Mouse (Mus musculus) embryonic facial prominence, embryonic 13.5 days (tissue): ENCODE results near the gene Rhd. TPM values are rescaled to one million over a fixed set of nuclear protein-coding genes. Genes with fewer than 3 reads are reported as not detected.
"Not testable (repeated sequence)": the region's sequence is repeated elsewhere in the genome, so short reads cannot be mapped to it uniquely, and the experiment has no call there.

ENCODE experiments used
- ATAC-seq: fragments of 200-750 bp; cut with Nextera tagmentation; 2 replicates; pipeline ENCODE4 v1.8.0; 2017; ENCODE audit warnings: low read depth; ENCODE audit not compliant: insufficient number of reproducible peaks, insufficient read depth, low FRiP score, low TSS enrichment
- H3K27ac ChIP-seq: fragments of 300-500 bp; sonication (generic); 2 replicates; pipeline ENCODE4 v1.5.1; 2015; ENCODE audit warnings: moderate library complexity, mild to moderate bottlenecking, inconsistent platforms
- H3K27me3 ChIP-seq: fragments of 300-500 bp; sonication (generic); 2 replicates; pipeline ENCODE4 v1.6.1; 2015; ENCODE audit warnings: mild to moderate bottlenecking, inconsistent platforms
- H3K36me3 ChIP-seq: fragments of 300-500 bp; sonication (generic); 2 replicates; pipeline ENCODE4 v1.6.1; 2015; ENCODE audit warnings: mild to moderate bottlenecking, inconsistent platforms
- H3K4me1 ChIP-seq: fragments of 300-500 bp; sonication (generic); 2 replicates; pipeline ENCODE4 v1.6.1; 2015; ENCODE audit warnings: inconsistent platforms
- H3K4me2 ChIP-seq: fragments of 300-500 bp; sonication (generic); 2 replicates; pipeline ENCODE4 v1.6.1; 2015; ENCODE audit warnings: moderate library complexity, mild to moderate bottlenecking, inconsistent platforms
- H3K4me3 ChIP-seq: fragments of 300-500 bp; sonication (generic); 2 replicates; pipeline ENCODE4 v1.5.1; 2015; ENCODE audit warnings: mild to moderate bottlenecking, inconsistent platforms
- H3K9ac ChIP-seq: fragments of 300-500 bp; sonication (generic); 2 replicates; pipeline ENCODE4 v1.6.1; 2015; ENCODE audit warnings: mild to moderate bottlenecking, inconsistent platforms
- H3K9me3 ChIP-seq: fragments of 300-500 bp; sonication (generic); 2 replicates; pipeline ENCODE4 v1.6.1; 2016; ENCODE audit warnings: inconsistent platforms
- WGBS: fragments of 180-500 bp; shearing (Covaris S2); methylation state at CpG from one replicate; pipeline ENCODE4 v1.1.7; 2015; ENCODE audit warnings: mixed read lengths; 5-methylcytosine and 5-hydroxymethylcytosine counted together
- polyA plus RNA-seq: library from polyadenylated mRNA; unstranded; fragments of >200 nt; fragmentation: Nextera tagmentation; extraction: Ambion mirVana; gene quantifications from 2 replicates; pipeline ENCODE4 v1.2.1, GENCODE M21; 2015

Gene Rhd
- 2.4 and 6.1 TPM in 2 replicates for polyA plus RNA-seq

GRCm38 (mm10) chr4:134863937-134864729, at the start of gene Rhd:
Gene Rhd (plus strand): TSS chr4:134864536.
- no peak within 1 kb of the TSS for H3K27ac ChIP-seq
- no peak within 1 kb of the TSS for H3K4me3 ChIP-seq
- no peak within 1 kb of the TSS for H3K4me2 ChIP-seq
- H3K27me3 ChIP-seq: peaks cover 13% of the 10 kb centered on the region
- H3K4me1 ChIP-seq: peaks cover 10% of the 10 kb centered on the region
- H3K9me3 ChIP-seq: no peaks in the 10 kb centered on the region
- WGBS: 71% methylated on average over 14 of the region's 14 CpGs
- H3K9ac ChIP-seq: no peak within 1 kb of the TSS; the same call in 1 of the 2 replicates
- H3K36me3 ChIP-seq: no peaks in the 10 kb centered on the region
- ATAC-seq: no peak

GRCm38 (mm10) chr4:134817706-134818105, 46.6 kb upstream of the Rhd start:
- Histone ChIP-seq H3K4me1 (peaks cover 5% of the 10 kb centered on the region; the same call in 1 of the 2 replicates), H3K9me3 (no peaks in the 10 kb centered on the region), H3K27ac (no peak overlapping the region), H3K4me2 (no peak overlapping the region), H3K9ac (no peak overlapping the region), H3K36me3 (peaks cover 24% of the 10 kb centered on the region), H3K4me3 (no peak overlapping the region), H3K27me3 (no peaks in the 10 kb centered on the region)
- no peak for ATAC-seq
- WGBS: 84% methylated on average over 4 of the region's 4 CpGs

- Histone ChIP-seq H3K4me3 (no peak overlapping the region), H3K4me2 (no peak overlapping the region), H3K9me3 (no peaks in the 10 kb centered on the region), H3K4me1 (peaks cover 12% of the 10 kb centered on the region), H3K27ac (no peak overlapping the region), H3K36me3 (peaks cover 24% of the 10 kb centered on the region), H3K9ac (no peak overlapping the region), H3K27me3 (no peaks in the 10 kb centered on the region)
- WGBS: 72% methylated on average over 1 of the region's 1 CpGs
- ATAC-seq: no peak
Observed at GRCm38 (mm10) chr4:134821061-134821460, 43.3 kb upstream of the Rhd start.

- H3K4me1 ChIP-seq: peaks cover 12% of the 10 kb centered on the region
- 0 out of 2 replicates have a peak overlapping the region, but pooled peaks have one; percentile 16 for H3K27ac ChIP-seq
- 64% methylated on average over 2 of the region's 2 CpGs for WGBS
- no peaks in the 10 kb centered on the region for H3K27me3 ChIP-seq
- no peak overlapping the region for H3K4me2 ChIP-seq
- no peak overlapping the region for H3K4me3 ChIP-seq
- H3K9ac ChIP-seq: no peak overlapping the region
- ATAC-seq: no peak
- H3K9me3 ChIP-seq: no peaks in the 10 kb centered on the region
- peaks cover 41% of the 10 kb centered on the region for H3K36me3 ChIP-seq
Observed at GRCm38 (mm10) chr4:134823560-134823959, 40.8 kb upstream of the Rhd start.

GRCm38 (mm10) chr4:134825864-134826263, 38.5 kb upstream of the Rhd start:
- Histone ChIP-seq H3K4me1 (peaks cover 12% of the 10 kb centered on the region), H3K36me3 (peaks cover 55% of the 10 kb centered on the region)
- H3K27ac ChIP-seq, H3K4me3 ChIP-seq, H3K9ac ChIP-seq, H3K4me2 ChIP-seq, ATAC-seq, H3K27me3 ChIP-seq, H3K9me3 ChIP-seq: not testable (repeated sequence)
- WGBS: 97% methylated on average over 11 of the region's 11 CpGs

- Histone ChIP-seq H3K27me3 (no peaks in the 10 kb centered on the region), H3K9me3 (no peaks in the 10 kb centered on the region), H3K36me3 (peaks cover 59% of the 10 kb centered on the region), H3K27ac (no peak overlapping the region), H3K4me1 (peaks cover 12% of the 10 kb centered on the region), H3K4me2 (no peak overlapping the region), H3K9ac (no peak overlapping the region), H3K4me3 (no peak overlapping the region)
- ATAC-seq: no peak
Observed at GRCm38 (mm10) chr4:134826348-134826747, 38.0 kb upstream of the Rhd start.

- no peak for ATAC-seq
Observed at GRCm38 (mm10) chr4:134827806-134828205, 36.5 kb upstream of the Rhd start.

GRCm38 (mm10) chr4:134831934-134832333, 32.4 kb upstream of the Rhd start:
- peaks cover 65% of the 10 kb centered on the region for H3K36me3 ChIP-seq
- 86% methylated on average over 3 of the region's 3 CpGs for WGBS
- ATAC-seq: no peak

More at GRCm38 (mm10) chr4:134827806-134828205, 36.5 kb upstream of the Rhd start:
- 93% methylated on average over 11 of the region's 11 CpGs for WGBS
- peaks cover 7% of the 10 kb centered on the region; the same call in 1 of the 2 replicates for H3K4me1 ChIP-seq
- H3K4me3 ChIP-seq: no peak overlapping the region
- no peaks in the 10 kb centered on the region for H3K9me3 ChIP-seq
- peaks cover 70% of the 10 kb centered on the region for H3K36me3 ChIP-seq
- no peak overlapping the region for H3K4me2 ChIP-seq
- H3K9ac ChIP-seq: no peak overlapping the region
- no peaks in the 10 kb centered on the region for H3K27me3 ChIP-seq
- no peak overlapping the region for H3K27ac ChIP-seq

GRCm38 (mm10) chr4:134835486-134835885, 28.9 kb upstream of the Rhd start:
- H3K9me3 ChIP-seq: no peaks in the 10 kb centered on the region
- H3K36me3 ChIP-seq: peaks cover 40% of the 10 kb centered on the region
- 88% methylated on average over 4 of the region's 4 CpGs for WGBS
- H3K4me3 ChIP-seq: no peak overlapping the region
- no peak for ATAC-seq
- H3K9ac ChIP-seq: no peak overlapping the region
- no peak overlapping the region for H3K4me2 ChIP-seq
- H3K4me1 ChIP-seq: no peaks in the 10 kb centered on the region
- no peak overlapping the region for H3K27ac ChIP-seq
- H3K27me3 ChIP-seq: no peaks in the 10 kb centered on the region

More at GRCm38 (mm10) chr4:134831934-134832333, 32.4 kb upstream of the Rhd start:
- H3K4me1 ChIP-seq: no peaks in the 10 kb centered on the region
- H3K4me3 ChIP-seq: no peak overlapping the region
- no peaks in the 10 kb centered on the region for H3K9me3 ChIP-seq
- H3K4me2 ChIP-seq: no peak overlapping the region
- H3K27me3 ChIP-seq: no peaks in the 10 kb centered on the region
- H3K27ac ChIP-seq: no peak overlapping the region
- H3K9ac ChIP-seq: no peak overlapping the region

GRCm38 (mm10) chr4:134838221-134838620, 26.1 kb upstream of the Rhd start:
- ATAC-seq: no peak
- Histone ChIP-seq H3K27me3 (no peaks in the 10 kb centered on the region), H3K27ac (no peak overlapping the region), H3K4me3 (no peak overlapping the region), H3K36me3 (peaks cover 19% of the 10 kb centered on the region), H3K4me1 (no peaks in the 10 kb centered on the region), H3K9me3 (no peaks in the 10 kb centered on the region), H3K9ac (no peak overlapping the region), H3K4me2 (no peak overlapping the region)
- 90% methylated on average over 1 of the region's 1 CpGs for WGBS

- H3K36me3 ChIP-seq: peaks cover 21% of the 10 kb centered on the region; the same call in 1 of the 2 replicates
- not testable (repeated sequence) for H3K9ac ChIP-seq, H3K4me1 ChIP-seq, H3K27ac ChIP-seq, H3K4me2 ChIP-seq, ATAC-seq, H3K9me3 ChIP-seq, H3K4me3 ChIP-seq, H3K27me3 ChIP-seq
- WGBS: 84% methylated on average over 3 of the region's 3 CpGs
Observed at GRCm38 (mm10) chr4:134838706-134839105, 25.6 kb upstream of the Rhd start.

- Histone ChIP-seq H3K4me1 (no peaks in the 10 kb centered on the region), H3K9me3 (no peaks in the 10 kb centered on the region), H3K4me2 (no peak overlapping the region), H3K4me3 (no peak overlapping the region), H3K9ac (no peak overlapping the region), H3K27me3 (no peaks in the 10 kb centered on the region), H3K36me3 (peaks cover 20% of the 10 kb centered on the region; the same call in 1 of the 2 replicates), H3K27ac (no peak overlapping the region)
- 85% methylated on average over 1 of the region's 1 CpGs for WGBS
- ATAC-seq: no peak
Observed at GRCm38 (mm10) chr4:134840231-134840630, 24.1 kb upstream of the Rhd start.
